Mouse (Mus musculus) adrenal gland, postnatal 4 days (tissue): ENCODE measurements around the gene Ubtfl1. TPM values are rescaled to one million over a fixed set of nuclear protein-coding genes. Genes with fewer than 3 reads are reported as not detected.
"Not testable (repeated sequence)": the region's sequence is repeated elsewhere in the genome, so short reads cannot be mapped to it uniquely, and the experiment has no call there.

Experiments
- DNase-seq, 2 experiments: peaks; one replicate each; pipeline ENCODE4 v3.0.0; 2021 to 2022; ENCODE audit warnings: low spot score in 2 of 2, mixed read lengths in 2 of 2
- long read RNA-seq, 2 experiments: library from polyadenylated mRNA; stranded (forward); transcript quantifications; one replicate each; pipeline ENCODE4 v2.0.0; 2021
- microRNA-seq: library from miRNA; unstranded; fragments of <30 nt; microRNA quantifications from one replicate; pipeline ENCODE4 v1.2.0, GENCODE M21; 2021
- total RNA-seq, 2 experiments: library from RNA; stranded (reverse); gene quantifications; 2 replicates each; pipeline ENCODE4 v1.2.3; 2021

Gene Ubtfl1
- not detected for total RNA-seq
- long read RNA-seq, experiment 1 = 0 reads
- long read RNA-seq, experiment 2 = 0 reads

DNA sequence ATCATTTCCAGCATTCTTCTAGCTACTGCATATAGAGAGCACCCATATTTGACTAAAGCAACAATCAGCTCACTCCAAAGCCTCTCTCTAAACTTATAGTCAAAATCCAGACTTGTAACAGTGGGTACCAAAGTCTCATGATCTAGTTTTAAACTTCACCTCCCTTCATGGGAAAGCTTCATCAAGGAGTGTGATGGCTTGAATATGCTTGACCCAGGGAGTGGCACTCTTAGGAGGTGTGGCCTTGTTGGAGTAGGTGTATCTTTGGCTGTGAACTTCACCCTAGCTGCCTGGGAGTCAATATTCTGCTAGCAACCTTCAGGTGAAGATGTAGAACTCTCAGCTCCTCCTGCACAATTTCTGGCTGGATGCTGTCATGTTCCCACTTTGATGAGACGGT, at the start of gene Ubtfl1:
Ubtfl1 (plus strand) TSS at position 301 of the 400 bp plus-strand sequence.
- no peak for DNase-seq

DNA sequence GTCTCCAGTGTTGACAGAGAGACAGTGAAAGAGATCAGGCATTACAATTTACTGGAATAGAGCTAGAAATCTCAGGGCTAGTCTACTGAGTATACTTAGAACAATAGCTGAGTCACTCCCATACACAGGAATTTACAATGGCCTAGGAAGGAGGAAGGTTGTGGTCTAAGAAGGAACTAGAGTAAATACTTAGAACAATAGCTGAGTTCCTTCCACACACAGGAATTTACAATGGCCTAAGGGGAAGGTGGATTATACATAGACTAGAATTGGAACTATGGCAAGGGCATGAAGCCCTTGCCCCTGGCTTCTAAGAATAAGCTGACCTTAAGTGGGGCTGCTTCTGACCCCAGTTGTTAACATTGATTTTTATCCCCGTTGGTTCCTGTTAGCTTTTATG, 31.2 kb upstream of the Ubtfl1 start:
- not testable (repeated sequence) for DNase-seq

DNA sequence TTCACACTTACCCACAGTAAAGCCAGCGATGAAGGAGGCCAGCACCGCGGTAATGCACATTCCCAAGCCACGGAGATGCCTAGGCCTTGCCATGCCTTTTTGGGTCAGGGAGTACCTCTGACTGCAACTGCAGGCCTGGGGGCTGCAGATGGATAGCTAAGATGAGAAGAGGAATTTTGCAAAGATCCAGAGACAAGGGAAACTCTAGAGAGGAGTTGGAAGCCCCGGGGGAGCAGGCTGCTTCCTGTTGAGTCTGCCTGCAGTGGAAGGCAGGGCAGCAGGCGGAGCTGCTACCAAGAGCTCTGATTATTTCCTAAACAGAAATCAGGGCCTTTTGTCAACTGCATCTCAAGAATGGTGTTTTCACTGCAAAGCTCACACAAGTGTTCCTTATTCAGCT, 18.4 kb upstream of the Ubtfl1 start:
- DNase-seq = no peak

DNA sequence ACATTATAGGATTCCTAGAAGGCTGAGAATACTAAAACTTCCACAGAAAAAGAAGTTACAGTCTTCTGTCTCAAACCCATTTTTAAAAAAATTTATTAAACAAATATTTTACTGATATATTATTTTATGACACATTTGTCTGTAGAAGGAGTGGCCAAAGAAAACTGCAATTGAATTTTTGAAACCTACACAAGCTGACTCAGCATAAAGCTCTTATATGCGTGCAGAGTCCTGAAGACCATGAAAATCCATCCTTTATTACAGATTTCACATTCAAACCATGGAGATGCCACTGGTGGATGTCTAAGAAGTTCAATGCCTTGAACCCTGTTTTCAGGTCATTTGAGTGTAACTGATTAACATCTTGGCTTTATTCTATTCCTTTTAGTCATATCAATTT, 4.6 kb upstream of the Ubtfl1 start:
- DNase-seq = no peak

DNA sequence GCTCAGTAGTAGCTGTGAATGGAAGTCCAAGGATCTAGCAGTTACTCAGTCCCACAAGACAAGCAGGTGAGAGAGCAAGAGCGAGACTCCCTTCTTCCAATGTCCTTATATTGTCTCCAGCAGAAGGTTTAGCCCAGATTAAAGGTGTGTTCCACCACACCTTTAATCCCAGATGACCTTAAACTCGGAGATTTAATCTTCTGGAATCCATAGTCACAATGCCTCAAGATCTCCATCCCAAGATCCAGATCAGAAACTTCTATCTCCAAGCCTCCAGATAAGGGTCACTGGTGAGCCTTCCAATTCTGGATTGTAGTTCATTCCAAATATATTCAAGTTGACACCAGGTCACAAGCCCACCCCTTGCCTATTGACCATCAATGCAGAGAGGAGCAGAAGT, 1.3 kb upstream of the Ubtfl1 start, which contains the start of gene Naalad2:
Naalad2 (minus strand) TSS at position 101 of the 400 bp plus-strand sequence.
- DNase-seq = not testable (repeated sequence)

DNA sequence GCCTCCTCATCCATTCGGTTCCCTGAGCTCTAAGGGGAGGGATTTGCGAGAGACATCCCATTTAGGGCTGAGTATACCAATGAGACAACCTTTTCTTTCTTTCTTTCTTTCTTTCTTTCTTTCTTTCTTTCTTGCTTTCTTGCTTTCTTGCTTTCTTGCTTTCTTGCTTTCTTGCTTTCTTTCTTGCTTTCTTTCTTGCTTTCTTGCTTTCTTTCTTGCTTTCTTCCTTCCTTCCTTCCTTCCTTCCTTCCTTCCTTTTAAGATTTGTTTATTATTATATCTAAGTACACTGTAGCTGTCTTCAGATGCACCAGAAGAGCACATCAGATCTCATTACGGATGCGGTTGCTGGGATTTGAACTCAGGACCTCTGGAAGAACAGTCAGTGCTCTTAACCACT, 8.2 kb downstream of the Ubtfl1 start:
- DNase-seq = not testable (repeated sequence)

DNA sequence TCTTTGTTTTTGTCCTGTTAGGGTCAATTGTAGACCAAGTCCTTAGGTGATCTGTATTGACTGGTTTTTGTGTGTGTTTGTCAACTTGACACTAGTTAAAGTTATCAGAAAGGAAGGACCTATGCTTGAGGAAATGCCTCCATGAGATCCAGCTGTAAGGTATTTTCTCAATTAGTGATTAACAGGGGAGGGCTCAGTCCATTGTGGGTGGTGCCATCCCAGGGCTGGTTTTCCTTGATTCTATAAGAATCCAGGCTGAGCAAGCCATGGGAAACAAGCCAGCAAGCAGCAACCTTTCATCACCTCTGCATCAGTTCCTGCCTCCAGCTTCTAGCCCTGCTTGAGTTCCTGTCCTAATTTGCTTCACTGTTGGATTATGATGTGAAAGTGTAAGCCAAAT, 26.1 kb downstream of the Ubtfl1 start, which contains the start of gene Mbd3l2:
Mbd3l2 (plus strand) TSS at position 301 of the 400 bp plus-strand sequence.
- DNase-seq = no peak

DNA sequence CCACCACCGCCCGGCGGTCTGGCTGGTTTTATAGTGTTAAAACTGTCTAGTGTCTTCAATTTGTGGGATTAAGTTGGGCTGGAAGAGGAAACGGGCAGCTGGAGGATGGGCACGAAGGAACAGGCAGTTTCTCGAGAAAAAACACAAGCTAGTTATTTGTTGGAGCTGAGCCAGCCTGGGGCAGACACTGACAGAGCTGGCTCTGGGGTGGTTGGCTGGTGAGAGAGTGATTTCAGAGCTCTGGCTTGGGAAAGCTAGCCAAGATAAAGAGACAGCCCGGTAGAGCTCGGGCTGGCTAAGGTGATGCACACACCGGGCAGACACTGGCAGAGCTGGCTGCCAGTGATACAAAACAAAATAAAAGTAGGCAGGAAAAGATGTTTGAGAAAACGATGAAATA, 27.5 kb downstream of the Ubtfl1 start:
- DNase-seq = no peak

DNA sequence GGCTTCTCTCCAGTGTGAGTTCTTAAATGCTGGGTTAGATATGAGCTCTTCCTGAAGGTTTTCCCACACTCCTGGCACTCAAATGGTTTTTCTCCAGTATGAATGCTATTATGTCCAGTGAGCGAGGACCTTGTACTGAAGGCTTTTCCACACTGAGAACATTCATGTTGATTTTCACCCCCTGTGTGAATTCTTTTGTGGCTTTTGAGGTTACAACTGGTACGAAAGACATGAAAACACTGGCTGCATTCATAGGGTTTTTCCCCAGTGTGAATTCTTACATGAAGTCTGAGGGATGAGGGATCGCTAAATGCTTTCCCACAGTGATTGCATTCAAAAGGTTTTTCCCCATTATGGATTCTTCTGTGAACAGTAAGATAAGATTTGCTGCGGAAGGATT, 52.3 kb downstream of the Ubtfl1 start:
- no peak for DNase-seq

Small RNA genes within 50 kb of the gene (microRNA-seq; reads per million reads assigned to microRNA genes)
- not detected for gene Gm22854

Other genes with a start within 250 kb of the Ubtfl1 start
- gene Chordc1, start 112.3 kb upstream of the Ubtfl1 start, total RNA-seq = 10 to 100 TPM; 45.5 to 47.2 TPM
- 1 to 10 TPM; 6.4 to 9.0 TPM for gene Naalad2, start 1.4 kb upstream of the Ubtfl1 start, total RNA-seq
- gene Mbd3l2, start 26.2 kb downstream of the Ubtfl1 start, total RNA-seq = not detected
- 1 to 10 TPM; 4.2 to 4.7 TPM for gene Zfp558, start 73.8 kb downstream of the Ubtfl1 start, total RNA-seq
- gene Mbd3l1, start 73.9 kb downstream of the Ubtfl1 start, total RNA-seq = not detected